Mouse (Mus musculus): ENCODE data around the gene Usp17lc.
"Not testable (repeated sequence)": the region's sequence is repeated elsewhere in the genome, so short reads cannot be mapped to it uniquely, and the experiment has no call there.

DNA sequence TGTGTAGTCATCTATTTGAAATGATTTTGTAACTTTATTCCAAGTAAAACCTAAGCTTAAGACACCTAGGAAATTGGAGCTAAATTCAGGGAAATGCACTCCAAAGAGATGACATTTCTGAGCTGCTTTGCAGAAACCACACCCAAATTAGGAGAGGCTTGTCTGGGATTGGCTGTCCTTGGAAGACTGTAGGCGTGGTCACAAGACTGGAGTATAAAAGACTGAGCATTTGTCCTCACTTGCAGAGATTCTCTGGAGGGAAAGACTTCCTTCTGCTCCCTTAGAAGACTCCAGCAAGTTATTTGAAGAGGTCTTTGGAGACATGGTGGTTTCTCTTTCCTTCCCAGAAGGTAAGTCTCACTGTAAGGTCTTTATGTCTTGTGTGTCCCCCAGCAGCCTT is at the start of gene Usp17lc:
- TF ChIP-seq CTCF (IDR thresholded peaks at IDR 0.05; ENCODE audit: low read depth, low read length); GATA2 (IDR thresholded peaks at IDR 0.05; ENCODE audit: borderline replicate concordance, low read depth, low read length); GATA1 (IDR thresholded peaks at IDR 0.05; ENCODE audit: borderline replicate concordance, low read length); TAL1 (conservative IDR thresholded peaks at IDR 0.05; ENCODE audit: low read depth, low read length): not testable (repeated sequence)
